Mouse (Mus musculus) gastrocnemius, adult 8-10 months (tissue): ENCODE data around the gene Usp8. TPM values are rescaled to one million over a fixed set of nuclear protein-coding genes. Genes with fewer than 3 reads are reported as not detected.

ENCODE experiments used
- DNase-seq, 2 experiments: peaks; one replicate each; pipeline ENCODE4 v3.0.0; 2022; ENCODE audit warnings: low spot score in 2 of 2
- total RNA-seq, 4 experiments: library from RNA; stranded (reverse); gene quantifications; 2 replicates each; pipeline ENCODE4 v1.2.4; 2022

Gene Usp8
- total RNA-seq: 10 to 100 TPM; 14.8 to 16.1 (median 15.7) TPM

DNA sequence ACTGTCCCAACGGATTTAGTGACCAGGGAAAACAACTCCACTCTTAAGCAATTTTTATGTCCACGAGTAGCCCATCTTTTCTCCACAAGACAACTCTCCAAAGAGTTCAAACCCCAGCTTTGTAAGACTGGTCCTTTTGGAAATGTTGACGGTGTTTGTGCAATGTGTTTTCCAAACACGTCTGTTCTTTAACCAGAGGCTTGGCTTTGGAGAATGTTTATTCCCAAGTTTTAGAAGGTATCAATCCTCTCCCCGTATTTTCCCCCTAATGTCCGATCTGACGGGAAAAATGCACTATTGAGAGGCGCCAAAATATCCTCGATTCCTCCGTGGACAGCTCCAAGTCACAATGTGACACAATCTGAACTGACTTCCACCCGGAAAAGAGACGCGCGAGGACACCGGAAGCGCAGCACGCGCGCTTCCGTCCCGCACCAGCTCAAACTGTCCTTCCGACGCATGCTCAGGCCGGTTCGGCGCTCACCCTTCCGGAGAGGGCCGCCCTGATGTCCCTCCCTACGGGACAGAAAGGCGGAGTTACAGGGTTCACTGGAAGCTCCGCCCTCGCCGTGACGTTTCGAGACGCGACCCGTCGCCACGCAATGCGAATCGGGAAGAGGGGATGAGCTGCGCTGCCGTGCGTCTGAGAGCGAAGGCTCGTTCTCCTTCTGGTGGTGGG, at the start of gene Usp8:
Usp8 (plus strand) TSS at position 570 of the 679 bp plus-strand sequence.
- DNase-seq: peak; percentile 93 to 95

DNA sequence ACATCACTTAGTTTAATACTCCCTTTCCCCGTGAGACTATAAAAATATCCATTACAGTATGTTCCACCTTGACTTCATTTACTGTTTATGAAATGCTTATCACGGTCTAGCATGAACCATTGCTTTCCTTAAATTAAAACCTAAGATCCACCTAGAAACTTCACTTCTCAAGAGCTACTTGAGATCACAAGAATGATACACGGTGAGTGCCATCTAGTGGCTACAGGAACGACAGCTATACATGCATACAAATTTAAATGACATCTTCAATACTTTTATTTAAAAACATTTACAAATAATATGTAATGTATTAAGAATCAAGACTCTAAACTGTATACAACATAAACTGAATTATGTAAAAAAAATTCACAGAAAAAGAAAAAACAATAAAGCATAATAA, 43.6 kb upstream of the Usp8 start:
- no peak for DNase-seq

DNA sequence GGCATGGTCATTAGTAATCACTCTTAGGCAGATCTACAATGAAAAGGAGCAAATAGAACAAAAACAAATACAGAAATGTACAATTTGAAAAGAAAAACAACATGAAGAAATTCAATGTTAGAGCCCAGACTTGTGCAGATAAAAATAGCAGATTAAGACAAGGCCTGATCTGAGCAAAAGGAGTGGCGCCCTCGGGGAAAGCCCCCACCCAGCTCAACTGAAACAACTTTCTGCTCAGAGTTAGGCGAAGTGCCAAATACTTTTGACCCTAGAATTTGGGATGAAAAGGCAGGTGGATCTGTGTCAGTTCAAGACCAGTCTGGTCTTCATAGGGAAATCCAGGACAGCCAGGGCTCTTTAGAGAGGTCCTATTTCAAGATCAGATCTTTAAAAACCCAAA, 41.1 kb upstream of the Usp8 start:
- no peak for DNase-seq

DNA sequence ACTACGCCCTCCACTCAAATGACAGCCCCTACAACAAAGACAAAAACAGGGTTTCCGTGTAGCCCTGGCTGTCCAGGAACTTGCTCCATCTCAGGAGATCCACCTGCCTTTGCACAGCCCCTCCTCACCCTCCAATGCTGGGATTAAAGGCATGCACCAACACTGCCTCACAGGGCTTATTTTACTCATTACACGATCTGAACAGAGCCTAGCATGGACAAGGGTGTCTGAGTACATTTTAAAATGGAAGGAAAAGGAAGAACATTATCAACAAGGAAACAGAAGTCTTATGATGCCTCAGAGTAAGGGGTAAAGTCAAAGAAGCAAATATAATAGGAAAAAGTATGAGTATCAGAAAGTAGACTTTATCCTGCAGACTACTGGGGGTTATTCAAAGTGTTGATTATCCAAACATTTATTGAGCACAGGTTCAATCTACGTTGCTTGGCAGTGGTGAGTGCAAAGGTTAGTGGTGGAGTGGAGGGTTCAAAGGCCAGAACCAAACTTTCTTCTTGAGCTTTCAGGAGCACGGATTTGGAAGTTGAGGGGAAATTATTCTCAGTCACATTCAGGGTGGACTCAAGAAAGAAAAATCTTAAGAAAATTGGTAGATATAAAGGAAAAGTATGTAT, 38.4 kb upstream of the Usp8 start:
- no peak for DNase-seq

DNA sequence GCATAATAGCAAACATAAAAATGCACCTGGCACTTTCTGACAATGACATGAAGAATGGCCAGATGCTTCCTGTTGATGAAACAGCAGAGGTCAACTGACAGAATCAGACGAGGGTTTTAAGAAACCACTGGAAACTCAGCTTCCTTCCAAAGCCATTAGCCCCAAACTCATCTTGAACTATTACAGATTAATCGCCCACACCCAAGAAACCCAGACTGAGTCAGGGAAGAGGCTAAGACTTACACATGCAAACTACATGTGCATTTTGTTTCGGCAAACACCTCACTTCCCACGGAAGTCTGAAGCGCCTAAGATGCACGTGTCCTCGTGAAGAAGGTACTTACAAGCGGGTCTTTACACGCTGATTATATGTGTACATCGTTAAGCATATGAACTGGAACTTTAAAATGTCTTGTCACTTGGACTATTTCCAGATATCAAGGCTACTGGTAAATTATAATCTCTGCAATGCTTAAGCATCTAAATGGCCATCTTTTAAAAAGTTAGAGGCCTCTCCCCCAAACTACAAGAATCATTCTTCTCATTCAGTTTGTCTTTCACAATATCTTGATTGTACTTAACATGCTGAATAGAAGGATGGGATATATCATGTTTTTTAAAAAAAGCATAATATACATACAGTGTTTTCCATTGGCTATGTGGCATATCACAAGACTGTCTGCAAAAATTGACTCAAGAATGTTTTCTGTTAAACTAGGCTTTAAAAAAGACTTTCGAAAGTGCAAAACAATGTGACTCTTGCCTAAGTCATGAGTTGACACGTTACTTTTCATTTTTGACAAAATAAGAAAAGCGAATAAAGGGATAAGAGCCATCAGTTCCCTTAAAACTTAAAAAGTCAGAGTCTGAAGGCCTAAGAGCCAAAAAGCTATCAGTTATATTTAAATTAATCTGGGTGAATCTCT, 33.5 kb upstream of the Usp8 start:
- no peak for DNase-seq

DNA sequence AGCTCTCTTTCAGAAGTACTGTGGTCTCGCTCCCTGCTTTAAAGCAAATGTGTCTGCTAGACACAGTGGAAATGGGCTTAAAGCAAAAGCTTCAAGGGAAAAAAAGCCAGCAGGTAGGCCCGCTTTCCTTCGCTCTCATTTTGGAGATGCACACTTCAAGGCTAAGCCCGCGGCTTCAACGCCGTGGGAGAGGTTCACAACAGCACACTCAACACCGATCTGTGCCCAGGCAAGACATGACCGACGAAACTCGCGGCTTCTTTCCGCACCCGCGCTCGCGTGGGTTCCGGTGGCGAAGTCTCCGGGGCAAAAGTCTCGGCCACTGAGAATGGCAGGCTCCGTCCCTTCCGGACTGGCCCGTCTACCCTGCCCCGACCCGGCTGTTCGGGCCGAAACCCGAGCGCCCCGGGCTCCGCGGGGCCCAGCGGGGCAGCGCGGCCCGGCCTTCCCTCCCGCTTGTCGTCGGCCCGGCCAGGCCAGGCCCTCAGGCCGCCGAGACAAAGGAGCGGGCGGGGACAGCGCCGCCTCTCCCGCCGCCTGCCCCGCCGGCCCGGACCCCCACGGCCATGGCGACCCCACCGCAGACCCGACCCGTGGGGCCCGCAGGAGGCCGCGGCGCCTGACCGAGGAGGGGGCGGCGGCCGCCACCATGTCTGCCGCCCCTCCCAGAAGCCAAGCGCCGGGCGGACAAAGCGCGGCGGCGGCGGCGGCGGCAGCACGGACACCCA, 32.5 kb upstream of the Usp8 start:
- DNase-seq: peak; percentile 8 to 9

DNA sequence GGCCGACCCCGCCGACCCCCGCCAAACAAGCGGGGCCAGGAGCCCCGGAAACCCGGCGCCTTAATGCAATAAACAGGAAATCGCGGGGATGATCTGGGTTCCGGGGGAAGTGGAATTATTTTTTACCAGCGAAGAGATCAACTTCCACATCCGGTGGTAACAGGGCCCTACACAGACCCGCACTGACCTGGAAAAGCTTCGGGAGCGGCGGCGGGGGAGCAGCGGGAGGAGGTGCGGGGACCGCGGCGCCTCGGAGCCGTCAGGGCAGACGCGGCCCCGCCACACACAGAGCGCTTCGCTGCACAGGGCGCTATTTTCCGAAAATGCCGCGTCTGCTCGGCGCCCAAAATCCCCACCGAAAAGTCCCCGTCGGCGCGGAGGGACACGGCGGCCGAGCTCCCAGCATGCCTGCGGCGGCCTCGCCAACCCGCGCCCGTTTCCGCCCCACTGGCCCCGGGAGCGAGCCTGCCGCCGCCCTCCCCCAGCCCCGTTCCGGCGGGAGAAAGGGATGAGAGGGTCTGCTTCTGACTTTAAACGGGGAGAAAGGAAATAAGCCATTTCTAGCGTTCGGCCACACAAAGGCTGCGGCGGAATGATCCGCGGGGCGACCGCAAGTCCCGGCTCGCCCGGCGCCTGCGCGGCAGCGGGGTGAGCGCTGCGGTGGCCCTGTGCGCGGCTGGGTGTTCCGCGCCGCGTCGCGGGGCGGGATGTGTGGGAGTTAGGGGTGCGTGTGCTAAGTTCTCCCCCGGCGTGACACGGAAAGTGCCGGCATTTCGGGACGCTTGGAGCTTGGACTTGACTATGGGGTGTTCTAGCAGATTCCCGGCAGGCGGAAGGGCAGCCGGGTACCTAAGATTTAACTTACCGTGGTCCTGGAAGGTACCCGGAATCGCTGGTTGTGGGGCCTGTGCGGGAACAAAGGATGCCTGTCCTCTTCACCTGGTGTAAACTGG, 31.7 kb upstream of the Usp8 start:
- peak; percentile 79 to 80 for DNase-seq

DNA sequence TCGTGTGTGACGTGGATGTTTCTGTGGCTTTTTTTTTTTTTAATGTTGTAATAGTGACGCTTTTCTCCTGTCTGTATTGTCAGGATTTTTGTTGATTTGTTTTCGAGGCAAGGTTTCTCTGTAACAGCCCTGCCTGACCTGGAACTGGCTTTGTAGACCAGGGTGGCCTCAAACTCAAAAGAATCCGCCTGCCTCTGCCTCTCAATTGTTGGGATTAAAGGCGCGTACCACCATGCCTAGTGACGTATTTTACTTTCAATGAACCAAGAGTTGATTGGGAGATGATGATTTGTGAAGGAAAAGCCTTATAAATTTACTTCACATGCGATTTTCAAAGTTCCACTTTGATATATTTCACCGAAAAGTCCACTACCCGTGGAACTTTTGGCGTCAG, 31.0 kb upstream of the Usp8 start, which contains the start of gene Gabpb1:
Gabpb1 (minus strand) TSS at position 216 of the 394 bp plus-strand sequence.
- DNase-seq: no peak

DNA sequence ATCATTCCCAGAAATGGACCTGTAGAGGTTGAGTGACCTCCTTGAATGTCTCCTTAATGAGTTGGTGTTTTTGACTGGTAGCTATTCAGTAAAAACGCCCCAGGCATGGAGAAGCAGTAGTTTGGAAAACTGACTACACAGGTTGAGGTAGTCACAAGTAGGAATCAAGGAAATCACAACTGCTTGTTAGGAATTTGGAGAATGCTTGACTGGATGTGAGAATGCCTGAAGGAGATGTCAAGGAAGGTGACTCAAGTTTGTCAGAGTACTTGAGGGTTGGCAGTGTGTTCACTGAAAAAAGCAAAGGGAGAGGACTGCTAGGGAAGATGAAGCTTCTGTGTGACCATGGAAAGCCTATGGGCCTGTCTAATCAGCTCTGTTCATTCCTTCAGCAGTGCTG, 29.8 kb upstream of the Usp8 start:
- DNase-seq: no peak

DNA sequence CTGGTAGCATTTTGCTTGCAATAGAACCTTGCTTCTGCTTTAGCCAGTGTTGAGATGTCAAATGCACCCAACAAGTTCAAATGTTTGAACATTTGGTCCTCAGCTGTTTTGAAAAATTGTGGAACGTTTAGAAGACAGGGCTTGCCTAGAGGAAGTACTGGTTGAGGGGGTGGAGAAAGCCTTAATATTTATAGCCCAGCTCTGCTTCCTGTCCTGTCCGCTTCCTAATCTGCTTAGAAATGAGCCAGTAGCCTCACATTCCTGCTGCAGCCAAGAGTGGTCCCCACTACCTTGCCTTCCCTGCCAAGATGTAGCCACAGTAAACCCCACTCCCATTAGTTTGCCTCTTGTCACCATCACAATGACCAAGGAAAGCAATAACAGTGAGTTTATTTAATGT, 24.8 kb upstream of the Usp8 start:
- DNase-seq: no peak

DNA sequence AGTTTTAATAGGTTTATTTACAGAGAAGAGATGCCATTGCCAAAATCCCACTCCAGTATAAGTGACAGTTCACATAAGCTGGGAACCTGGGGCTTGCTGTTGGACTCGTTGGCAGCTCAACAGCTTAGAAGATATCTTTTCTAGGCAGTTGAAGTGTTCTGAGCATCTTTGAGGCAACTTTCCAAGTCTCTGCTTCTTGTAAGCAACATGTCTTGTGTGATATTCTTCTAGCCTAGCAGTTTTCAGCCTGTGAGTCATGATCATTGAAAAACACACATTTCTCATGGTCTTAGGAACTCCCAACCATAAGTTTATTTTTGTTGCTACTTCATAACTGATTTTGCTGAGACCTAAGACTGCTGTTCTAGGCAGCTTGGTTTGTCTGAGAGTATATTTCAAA, 24.2 kb upstream of the Usp8 start:
- DNase-seq: no peak

DNA sequence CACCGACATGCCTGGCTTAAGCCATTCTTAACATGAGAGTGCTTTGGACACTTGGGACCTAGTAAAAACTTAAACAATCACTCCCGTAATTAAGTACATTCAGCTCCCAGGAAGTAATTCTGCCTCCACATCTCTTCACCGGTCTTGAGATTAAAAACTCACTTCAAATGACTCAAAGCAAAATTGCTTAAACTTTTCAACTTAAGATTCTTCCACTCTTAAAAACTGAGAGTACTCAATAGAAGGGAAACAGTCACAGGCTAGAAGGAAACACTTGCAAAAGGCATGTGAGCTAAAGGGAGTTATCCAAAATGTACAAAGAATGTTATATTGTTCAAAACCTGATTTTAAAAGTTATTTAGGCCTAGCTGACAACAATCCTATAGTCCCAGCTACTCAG, 15.8 kb upstream of the Usp8 start:
- no peak for DNase-seq

DNA sequence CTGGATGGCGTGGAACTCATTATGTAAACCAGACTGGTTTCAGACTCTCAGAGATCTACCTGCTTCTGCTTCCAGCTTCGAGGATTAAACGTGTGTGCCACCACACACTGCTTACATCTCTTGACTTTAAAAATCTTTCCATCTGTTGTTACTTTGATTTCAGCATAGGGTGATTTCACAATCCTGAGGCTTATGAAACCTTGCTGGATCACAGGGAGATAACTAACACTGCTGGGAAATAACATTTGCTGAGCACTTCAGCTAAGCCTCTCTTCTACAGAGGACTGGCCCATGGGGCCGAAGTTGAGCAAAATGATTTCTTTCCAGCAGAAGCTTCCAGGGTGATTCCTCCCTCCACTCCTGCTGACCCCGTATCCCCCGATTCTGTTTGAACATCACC, 11.8 kb upstream of the Usp8 start:
- no peak for DNase-seq

DNA sequence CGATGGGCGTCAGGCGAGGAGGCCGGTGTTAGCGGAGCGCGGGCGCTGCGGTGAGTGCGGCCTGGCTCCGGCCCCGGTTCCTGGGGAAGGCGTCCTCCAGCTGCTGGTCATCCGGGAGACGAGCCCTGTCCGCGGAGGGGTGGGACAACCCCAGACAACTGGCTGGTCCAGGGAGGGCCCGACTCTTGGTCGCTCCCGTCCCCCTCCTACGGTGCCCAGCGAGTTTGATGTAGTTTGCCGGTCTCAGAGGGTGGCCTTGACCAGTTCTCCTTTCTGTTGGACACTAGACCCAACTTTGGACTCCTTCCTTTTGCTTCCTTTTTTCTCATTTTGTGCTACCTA, 281 bp downstream of the Usp8 start:
- no peak for DNase-seq

DNA sequence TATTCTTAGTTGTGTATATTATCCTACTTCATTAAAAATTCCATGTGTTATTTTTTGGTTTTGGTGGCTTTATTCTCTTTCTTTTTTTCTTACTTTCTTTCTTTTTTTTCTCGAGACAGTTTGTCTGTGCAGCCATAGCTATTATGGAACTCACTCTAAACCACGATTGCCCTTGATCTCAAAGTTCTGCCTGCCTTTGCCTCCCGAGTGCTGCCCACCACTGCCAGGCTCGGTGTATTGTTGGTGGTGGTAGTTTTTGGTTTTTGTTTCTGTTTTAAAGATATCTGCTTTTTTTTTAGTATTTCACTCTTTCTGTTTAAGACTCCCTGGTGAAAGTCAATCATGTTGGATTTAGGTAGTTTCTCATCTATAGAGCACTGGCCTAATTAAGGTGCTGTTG, 1.2 kb downstream of the Usp8 start:
- no peak for DNase-seq

DNA sequence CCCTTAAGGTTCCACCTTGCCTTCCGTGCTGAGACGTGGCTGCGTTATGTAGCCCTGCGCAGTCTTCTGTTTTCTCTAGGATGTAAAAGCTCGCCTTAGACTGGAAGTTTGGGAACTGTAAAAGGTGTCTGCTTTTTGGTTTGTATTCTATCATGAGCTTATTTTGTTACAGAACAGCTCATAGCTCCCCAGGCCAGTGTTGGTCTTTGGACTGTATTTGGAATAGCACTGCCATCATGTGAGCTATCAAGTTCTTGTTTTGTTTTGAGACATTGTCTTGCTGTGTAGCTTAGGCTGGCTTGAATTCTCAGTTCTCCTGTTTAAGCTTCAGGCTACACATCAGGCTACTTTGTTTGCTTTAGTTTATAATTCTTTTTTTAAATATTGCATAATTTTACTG, 5.4 kb downstream of the Usp8 start:
- DNase-seq: no peak

DNA sequence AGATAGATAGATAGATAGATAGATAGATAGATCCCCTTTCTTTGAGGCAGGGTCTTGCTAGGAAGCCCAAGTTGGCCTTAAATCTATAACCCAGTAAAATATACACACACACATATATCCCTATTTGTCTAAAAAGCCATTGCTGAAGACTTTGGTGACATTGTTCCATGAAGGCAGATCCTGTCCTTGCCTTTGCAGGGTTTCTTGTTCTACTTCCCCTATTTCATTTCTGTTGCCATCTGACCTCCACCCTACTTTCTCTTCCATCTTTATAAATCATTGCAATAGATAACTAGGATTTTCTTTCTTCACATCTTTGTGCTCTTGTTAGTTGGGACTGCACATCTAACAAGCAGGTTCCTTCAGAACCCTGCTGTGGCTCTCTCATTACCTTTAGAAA, 5.8 kb downstream of the Usp8 start:
- no peak for DNase-seq

DNA sequence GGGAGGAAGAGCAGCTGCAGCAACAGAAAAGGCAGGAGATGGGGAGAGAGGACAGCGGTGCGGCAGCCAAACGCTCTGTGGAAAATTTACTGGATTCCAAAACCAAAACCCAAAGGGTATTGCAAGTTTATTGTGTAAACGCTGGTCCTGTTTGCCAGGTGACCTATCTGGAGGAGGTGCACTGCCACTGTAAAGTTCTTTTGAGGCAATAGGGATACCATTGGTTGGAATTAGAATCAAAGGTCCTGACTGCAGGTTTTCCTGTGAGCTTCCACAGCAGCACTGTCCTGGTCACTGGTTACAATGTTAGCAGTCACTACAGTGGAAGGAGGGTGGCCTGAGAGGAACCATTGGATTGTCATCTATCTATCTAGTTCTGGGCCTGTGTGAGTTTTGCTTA, 22.1 kb downstream of the Usp8 start:
- no peak for DNase-seq

DNA sequence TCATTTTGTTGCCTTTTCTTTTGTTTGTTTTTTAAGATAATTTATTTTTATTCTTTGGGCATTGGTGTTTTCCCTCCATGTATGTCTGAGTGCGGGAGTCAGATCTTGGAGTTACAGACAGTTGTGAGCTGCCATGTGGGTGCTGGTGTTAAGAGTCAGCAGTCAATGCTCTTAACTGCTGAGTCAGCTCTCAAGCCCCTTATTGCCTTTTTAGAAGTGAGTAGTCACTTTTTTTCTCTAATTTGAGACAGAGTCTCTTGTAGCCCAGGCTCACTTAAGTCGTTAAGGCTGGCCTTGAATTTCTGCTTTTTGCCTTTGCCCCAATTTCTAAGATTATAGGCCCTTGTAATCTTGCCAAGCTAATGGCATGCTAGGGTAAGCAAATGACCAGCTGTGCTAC, 23.4 kb downstream of the Usp8 start:
- DNase-seq: no peak

DNA sequence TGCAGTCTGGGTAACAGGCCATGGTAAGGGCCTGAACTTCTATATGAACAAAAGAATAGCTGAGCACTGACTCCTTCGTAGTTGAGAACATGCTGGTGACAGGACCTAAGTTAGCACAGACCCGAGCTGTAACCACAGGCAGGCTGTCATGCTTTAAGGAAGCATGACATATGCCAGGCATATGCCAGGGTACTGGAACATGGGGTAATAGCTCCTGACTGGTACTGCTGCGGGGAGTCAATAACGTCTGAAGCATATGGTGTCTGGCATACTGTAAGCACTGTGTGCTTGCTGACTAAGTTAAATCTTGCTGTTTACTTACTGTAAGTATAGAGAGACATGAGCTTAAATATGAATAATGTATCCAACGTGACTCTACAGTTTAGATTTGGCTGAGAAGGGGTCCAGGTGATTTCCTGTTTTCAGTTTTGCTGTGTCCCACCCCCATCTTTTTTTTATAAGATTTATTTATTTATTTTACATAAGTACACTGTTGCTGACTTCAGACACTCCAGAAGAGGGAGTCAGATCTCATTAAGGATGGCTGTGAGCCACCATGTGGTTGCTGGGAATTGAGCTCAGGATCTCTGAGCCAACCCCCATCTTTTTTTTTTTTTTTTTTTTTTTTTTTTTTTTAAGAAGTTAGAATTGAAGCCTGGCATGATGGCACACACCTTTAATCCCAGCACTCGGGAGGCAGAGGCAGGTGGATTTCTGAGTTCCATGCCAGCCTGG, 28.4 kb downstream of the Usp8 start:
- DNase-seq: no peak
